Mouse (Mus musculus) midbrain, embryonic 10.5 days (tissue): ENCODE results near the gene Lpar4. TPM values are rescaled to one million over a fixed set of nuclear protein-coding genes. Genes with fewer than 3 reads are reported as not detected.

ENCODE experiments used
- DNase-seq: peaks from one replicate; pipeline ENCODE4 v3.0.0-alpha.2; 2017; ENCODE audit warnings: low spot score
- H3K27ac ChIP-seq: fragments of 300-500 bp; sonication (generic); replicated peaks from 2 replicates; pipeline ENCODE4 v1.5.1; 2016; ENCODE audit warnings: mild to moderate bottlenecking
- H3K27me3 ChIP-seq: fragments of 300-500 bp; sonication (generic); 2 replicates; pipeline ENCODE4 v1.6.1; 2016; ENCODE audit warnings: low read depth, mild to moderate bottlenecking; ENCODE audit not compliant: poor library complexity, severe bottlenecking
- H3K36me3 ChIP-seq: fragments of 300-500 bp; sonication (generic); 2 replicates; pipeline ENCODE4 v1.6.1; 2016; ENCODE audit warnings: mild to moderate bottlenecking, moderate library complexity
- H3K4me1 ChIP-seq: fragments of 300-500 bp; sonication (generic); 2 replicates; pipeline ENCODE4 v1.6.1; 2016
- H3K4me3 ChIP-seq: fragments of 300-500 bp; sonication (generic); 2 replicates; pipeline ENCODE4 v1.5.1; 2016; ENCODE audit warnings: mild to moderate bottlenecking, moderate library complexity
- H3K9me3 ChIP-seq: fragments of 300-500 bp; sonication (generic); replicated peaks from 2 replicates; pipeline ENCODE4 v1.6.1; 2016; ENCODE audit warnings: mild to moderate bottlenecking
- WGBS: fragments of 180-500 bp; shearing (Covaris S2); methylation state at CpG from one replicate; pipeline ENCODE4 v1.1.7; 2016; 5-methylcytosine and 5-hydroxymethylcytosine counted together
- polyA plus RNA-seq: library from polyadenylated mRNA; unstranded; fragments of >200 nt; fragmentation: Nextera tagmentation; extraction: Ambion mirVana; gene quantifications from 2 replicates; pipeline ENCODE4 v1.2.1, GENCODE M21; 2016

Gene Lpar4
- polyA plus RNA-seq, 1 experiment from 2014 or later = 11.5 TPM

GRCm38 (mm10) chrX:106964326-106964725 lies 43.9 kb downstream of the Lpar4 start:
- H3K36me3 ChIP-seq = no peaks in the 10 kb centered on the region
- no peaks in the 10 kb centered on the region for H3K9me3 ChIP-seq
- no peak overlapping the region for H3K27ac ChIP-seq
- peaks cover 20% of the 10 kb centered on the region for H3K27me3 ChIP-seq
- DNase-seq = no peak
- H3K4me3 ChIP-seq = no peak overlapping the region
- 64% methylated on average over 2 of the region's 2 CpGs for WGBS
- H3K4me1 ChIP-seq = no peaks in the 10 kb centered on the region

Other genes with a start within 250 kb of the Lpar4 start
- gene Rtl3, start 80.0 kb upstream of the Lpar4 start, polyA plus RNA-seq = 0.41 and 1.8 TPM in 2 replicates
- gene P2ry10, start 167.9 kb downstream of the Lpar4 start, polyA plus RNA-seq = not detected in 2 replicates
- 0.30 and 0.31 TPM in 2 replicates for gene P2ry10b, start 228.3 kb downstream of the Lpar4 start, polyA plus RNA-seq